Mouse (Mus musculus) embryo, embryonic 11 days (tissue): ENCODE data around the gene Map2k6.
"Not testable (repeated sequence)": the region's sequence is repeated elsewhere in the genome, so short reads cannot be mapped to it uniquely, and the experiment has no call there.

Experiments
- DNase-seq: peaks from one replicate; pipeline ENCODE4 v3.0.0-alpha.2; 2015

Map2k6 gene

GRCm38 (mm10) chr11:110398553-110399239 is at the start of gene Map2k6:
Gene Map2k6, plus strand, starts transcription at chr11:110399122.
- peak; percentile 94 for DNase-seq

GRCm38 (mm10) chr11:110354261-110354660 is 44.7 kb upstream of the Map2k6 start:
- no peak for DNase-seq

- not testable (repeated sequence) for DNase-seq
Measured at GRCm38 (mm10) chr11:110355131-110355530, 43.8 kb upstream of the Map2k6 start.

- peak; percentile 49 for DNase-seq
Measured at GRCm38 (mm10) chr11:110357756-110358551, 41.0 kb upstream of the Map2k6 start.

GRCm38 (mm10) chr11:110365016-110365415 is 33.9 kb upstream of the Map2k6 start:
- peak; percentile 59 for DNase-seq

- no peak for DNase-seq
Measured at GRCm38 (mm10) chr11:110366902-110367301, 32.0 kb upstream of the Map2k6 start.

- DNase-seq = no peak
Measured at GRCm38 (mm10) chr11:110367638-110368037, 31.3 kb upstream of the Map2k6 start.

GRCm38 (mm10) chr11:110369312-110370019 is 29.5 kb upstream of the Map2k6 start:
- DNase-seq = peak; percentile 6

- DNase-seq = no peak
Measured at GRCm38 (mm10) chr11:110371827-110372226, 27.1 kb upstream of the Map2k6 start.

GRCm38 (mm10) chr11:110372266-110372954 is 26.5 kb upstream of the Map2k6 start:
- DNase-seq = no peak

- DNase-seq = no peak
Measured at GRCm38 (mm10) chr11:110374036-110374435, 24.9 kb upstream of the Map2k6 start.

- DNase-seq = peak; percentile 78
Measured at GRCm38 (mm10) chr11:110379661-110380309, 19.1 kb upstream of the Map2k6 start.

- DNase-seq = no peak
Measured at GRCm38 (mm10) chr11:110380310-110380668, 18.6 kb upstream of the Map2k6 start.

- no peak for DNase-seq
Measured at GRCm38 (mm10) chr11:110385487-110385886, 13.4 kb upstream of the Map2k6 start.

GRCm38 (mm10) chr11:110392763-110393162 is 6.2 kb upstream of the Map2k6 start:
- peak; percentile 41 for DNase-seq

- DNase-seq = no peak
Measured at GRCm38 (mm10) chr11:110394788-110395452, 4.0 kb upstream of the Map2k6 start.

- DNase-seq = peak; percentile 36
Measured at GRCm38 (mm10) chr11:110396085-110396484, 2.8 kb upstream of the Map2k6 start.

- no peak for DNase-seq
Measured at GRCm38 (mm10) chr11:110399240-110400150, 573 bp downstream of the Map2k6 start.

GRCm38 (mm10) chr11:110400283-110400682 is 1.4 kb downstream of the Map2k6 start:
- no peak for DNase-seq

GRCm38 (mm10) chr11:110402671-110403070 is 3.7 kb downstream of the Map2k6 start:
- no peak for DNase-seq

- no peak for DNase-seq
Measured at GRCm38 (mm10) chr11:110403602-110404001, 4.7 kb downstream of the Map2k6 start.
